ENCODE assay signal across 27 mouse cellular contexts in genomic region chrX:11983276-11983675, GRCm38 (mm10).
"Had no signal": no experiment of that assay in that cellular context is flagged by ENCODE, and none has a peak within 500 bp of the region (broad histone marks: within the 10 kb centered on the region; RNA-seq: fewer than 3 reads in every experiment).

No protein-coding gene starts in this region.

- H3K9me3 ChIP-seq: heart, embryonic 10.5 days; heart, embryonic 12.5 days; hindbrain, embryonic 10.5 days; hindbrain, embryonic 12.5 days; intestine, embryonic 15.5 days; limb, embryonic 13.5 days; limb, embryonic 15.5 days; liver, embryonic 12.5 days had no signal

- H3K4me3 ChIP-seq: gastrocnemius, adult 2 months; heart, embryonic 10.5 days; heart, embryonic 12.5 days; hindbrain, embryonic 10.5 days; hindbrain, embryonic 12.5 days; intestine, embryonic 15.5 days; limb, embryonic 13.5 days; limb, embryonic 15.5 days; liver, embryonic 12.5 days had no signal

- DNase-seq: gastrocnemius, adult 2 months; gastrocnemius, postnatal 10 days; gastrocnemius, postnatal 25 days; heart, adult 18-20 months; heart, postnatal 10 days; heart, postnatal 4 days; kidney, adult 18-20 months; kidney, adult 8-10 months; kidney, postnatal 14 days; kidney, postnatal 36 days; layer of hippocampus, adult 9-11 months; layer of hippocampus, postnatal 36 days; left cerebral cortex, postnatal 4 days had no signal

- ATAC-seq: hindbrain, embryonic 16.5 days; inflammation-experienced regulatory T-cells, adult 6 months; intestine, embryonic 15.5 days; intestine, postnatal 0 days; liver, embryonic 12.5 days had no signal

- H3K4me2 ChIP-seq: heart, embryonic 12.5 days; hindbrain, embryonic 12.5 days; hindbrain, embryonic 14.5 days; intestine, embryonic 15.5 days; limb, embryonic 13.5 days; limb, embryonic 15.5 days; liver, embryonic 12.5 days had no signal

- H3K9ac ChIP-seq: heart, embryonic 12.5 days; hindbrain, embryonic 12.5 days; hindbrain, embryonic 14.5 days; intestine, embryonic 15.5 days; limb, embryonic 13.5 days; limb, embryonic 15.5 days; liver, embryonic 12.5 days; liver, embryonic 14.5 days had no signal

- H3K27ac ChIP-seq: gastrocnemius, adult 2 months; heart, embryonic 10.5 days; hindbrain, embryonic 10.5 days; hindbrain, embryonic 12.5 days; hindbrain, embryonic 14.5 days; intestine, embryonic 15.5 days; kidney, postnatal 0 days; limb, embryonic 13.5 days; limb, embryonic 15.5 days; liver, embryonic 12.5 days; liver, embryonic 14.5 days had no signal

- H3K4me1 ChIP-seq: hindbrain, embryonic 12.5 days; intestine, embryonic 15.5 days; limb, embryonic 15.5 days had no signal

- H3K36me3 ChIP-seq: heart, embryonic 10.5 days; heart, embryonic 12.5 days; hindbrain, embryonic 10.5 days; hindbrain, embryonic 12.5 days; intestine, embryonic 15.5 days; limb, embryonic 13.5 days; limb, embryonic 15.5 days; liver, embryonic 12.5 days had no signal

- H3K27me3 ChIP-seq: intestine, embryonic 15.5 days; liver, embryonic 12.5 days had no signal
